Mouse (Mus musculus) heart, adult 2 months (tissue): ENCODE measurements around the gene Samhd1.

Experiments
- CTCF ChIP-seq: fragments of 200-600 bp; IDR thresholded peaks from 2 replicates; pipeline ENCODE4 v1.8.1; 2022; ENCODE audit warnings: antibody characterized with exemption, mild to moderate bottlenecking, moderate library complexity
- EP300 ChIP-seq: fragments of 200-500 bp; IDR thresholded peaks from 2 replicates; pipeline ENCODE4 v1.6.1; 2011; ENCODE audit warnings: low read depth, low read length, control low read depth; ENCODE audit not compliant: insufficient read depth

- TF ChIP-seq CTCF (peak; percentile 89), EP300 (no peak)
These were observed 18.1 kb downstream of the Samhd1 start for GRCm38 (mm10) chr2:157116964-157117363.
